Mouse (Mus musculus) stomach, postnatal 0 days (tissue): ENCODE results near the gene Ltc4s.

ENCODE experiments used
- CTCF ChIP-seq: IDR thresholded peaks from 2 replicates; pipeline ENCODE4 v1.5.1; 2016; ENCODE audit warnings: antibody characterized with exemption, low read depth, mild to moderate bottlenecking, moderate library complexity
- EP300 ChIP-seq: optimal IDR thresholded peaks from 2 replicates; pipeline ENCODE3; 2016; ENCODE audit warnings: antibody characterized with exemption

DNA sequence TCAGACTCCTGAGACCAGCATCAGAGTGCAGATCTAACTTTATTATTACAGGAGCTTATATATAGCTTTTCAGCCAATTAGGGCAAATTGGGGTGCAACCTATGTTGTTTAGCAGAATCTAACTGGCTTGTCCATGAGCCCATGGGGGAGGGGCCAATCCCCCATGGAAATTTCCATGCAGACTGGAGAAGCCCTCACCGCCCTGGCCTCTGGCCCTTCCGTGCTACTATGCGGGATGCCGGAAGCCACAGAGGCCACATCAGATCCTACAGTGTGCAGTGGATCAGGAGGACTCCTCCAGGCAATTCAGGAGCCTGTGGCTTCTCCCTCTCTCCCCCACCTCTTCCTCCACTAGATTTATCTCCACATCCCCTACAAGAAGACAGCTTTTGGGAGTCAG is 20.6 kb downstream of the Ltc4s start:
- TF ChIP-seq CTCF: no peak
- TF ChIP-seq EP300: no peak
